Mouse (Mus musculus) myocyte (in vitro differentiated cells): ENCODE results near the gene Tuba8. TPM values are rescaled to one million over a fixed set of nuclear protein-coding genes. Genes with fewer than 3 reads are reported as not detected.

Experiments
- H3K27me3 ChIP-seq: one replicate; pipeline ENCODE4 v1.6.1; 2011; ENCODE audit not compliant: control insufficient read depth, insufficient read depth, insufficient read length
- H3K36me3 ChIP-seq: one replicate; pipeline ENCODE4 v1.6.1; 2011; ENCODE audit not compliant: control insufficient read depth, insufficient read depth
- H3K4me2 ChIP-seq: one replicate; pipeline ENCODE4 v1.6.1; 2011; ENCODE audit warnings: low read depth, control low read depth
- H3K4me3 ChIP-seq: one replicate; pipeline ENCODE4 v1.5.1; 2011; ENCODE audit warnings: mild to moderate bottlenecking, control low read depth, moderate library complexity
- H3K79me2 ChIP-seq: one replicate; pipeline ENCODE4 v1.6.1; 2011; ENCODE audit not compliant: control insufficient read depth, insufficient read depth
- H3ac ChIP-seq: one replicate; pipeline ENCODE4 v1.6.1; 2011; ENCODE audit not compliant: control insufficient read depth, insufficient read length
- CEBPB ChIP-seq: IDR thresholded peaks from 2 replicates; pipeline ENCODE4 v1.6.1; 2011; ENCODE audit warnings: mild to moderate bottlenecking, moderate library complexity; ENCODE audit not compliant: poor library complexity, insufficient read depth, severe bottlenecking
- E2F4 ChIP-seq: IDR thresholded peaks from one replicate; pipeline ENCODE4 v1.6.1; 2011; ENCODE audit warnings: mild to moderate bottlenecking, control low read depth, moderate library complexity; ENCODE audit not compliant: insufficient read depth
- MAX ChIP-seq: IDR thresholded peaks from one replicate; pipeline ENCODE4 v1.6.1; 2011; ENCODE audit warnings: low read depth, mild to moderate bottlenecking, control low read depth
- MYOD1 ChIP-seq, 3 experiments: IDR thresholded peaks; one replicate each; pipeline ENCODE4 v1.6.1; 2011; ENCODE audit warnings: control low read depth in 2 of 3, low read depth in 2 of 3, mild to moderate bottlenecking in 2 of 3, moderate library complexity in 1 of 3; ENCODE audit not compliant: insufficient read length in 2 of 3, control insufficient read depth in 1 of 3
- MYOG ChIP-seq, 3 experiments: IDR thresholded peaks; one replicate each; pipeline ENCODE4 v1.6.1; 2011; ENCODE audit warnings: control low read depth in 2 of 3, low read depth in 2 of 3, mild to moderate bottlenecking in 2 of 3; ENCODE audit not compliant: insufficient read length in 2 of 3, control insufficient read depth in 1 of 3, insufficient read depth in 1 of 3
- POLR2A ChIP-seq: IDR thresholded peaks from one replicate; pipeline ENCODE4 v1.6.1; 2011; ENCODE audit warnings: low read depth, mild to moderate bottlenecking, control low read depth, moderate library complexity; ENCODE audit not compliant: insufficient read length
- POLR2AphosphoS2 ChIP-seq: IDR thresholded peaks from one replicate; pipeline ENCODE4 v1.6.1; 2011; ENCODE audit warnings: low read depth, control low read depth; ENCODE audit not compliant: insufficient read length
- REST ChIP-seq: IDR thresholded peaks from one replicate; pipeline ENCODE4 v1.6.1; 2011; ENCODE audit warnings: mild to moderate bottlenecking, control low read depth, moderate library complexity; ENCODE audit not compliant: insufficient read depth, insufficient read length
- SRF ChIP-seq: IDR thresholded peaks from one replicate; pipeline ENCODE4 v1.6.1; 2011; ENCODE audit warnings: low read depth; ENCODE audit not compliant: control insufficient read depth, insufficient read length
- TCF12 ChIP-seq: IDR thresholded peaks from one replicate; pipeline ENCODE4 v1.6.1; 2011; ENCODE audit warnings: mild to moderate bottlenecking, control low read depth; ENCODE audit not compliant: poor library complexity, insufficient read depth, severe bottlenecking
- TCF3 ChIP-seq: IDR thresholded peaks from one replicate; pipeline ENCODE4 v1.6.1; 2011; ENCODE audit warnings: low read depth, control low read depth; ENCODE audit not compliant: insufficient read length
- USF1 ChIP-seq: IDR thresholded peaks from one replicate; pipeline ENCODE4 v1.6.1; 2011; ENCODE audit warnings: low read depth, mild to moderate bottlenecking, control low read depth, moderate library complexity
- polyA plus RNA-seq: library from polyadenylated mRNA; unstranded; fragments of >200 nt; fragmentation: generic; extraction: Trizol; gene quantifications from one replicate; pipeline ENCODE4 v1.2.1, GENCODE M21; 2012; ENCODE audit warnings: missing spikeins

Tuba8 gene
- not detected for polyA plus RNA-seq

- H3ac ChIP-seq: no peak within 1 kb of the TSS
- H3K79me2 ChIP-seq: no peaks in the 10 kb centered on the region
- TF ChIP-seq REST (no peak), MYOD1 (IDR thresholded peaks at IDR 0.05; ENCODE audit: control insufficient read depth in 1 of 3, insufficient read length in 2 of 3, low read depth in 2 of 3) (peak in 1 of 3 experiments; percentile 38), E2F4 (no peak), MAX (no peak)
- peaks cover 16% of the 10 kb centered on the region for H3K27me3 ChIP-seq
- H3K4me3 ChIP-seq: no peak within 1 kb of the TSS
- H3K36me3 ChIP-seq: no peaks in the 10 kb centered on the region
- peak within 1 kb of the TSS; percentile 56 for H3K4me2 ChIP-seq
Measured at GRCm38 (mm10) chr6:121210149-121210925, at the start of gene Tuba8. Gene Tuba8, plus strand, starts transcription at chr6:121210696.

- Histone ChIP-seq H3K79me2 (no peaks in the 10 kb centered on the region), H3K4me2 (no peak overlapping the region), H3K36me3 (no peaks in the 10 kb centered on the region), H3ac (no peak overlapping the region), H3K4me3 (no peak overlapping the region), H3K27me3 (no peaks in the 10 kb centered on the region)
- TF ChIP-seq SRF (no peak), MYOG (IDR thresholded peaks at IDR 0.05; ENCODE audit: control insufficient read depth in 1 of 3, insufficient read depth in 1 of 3, insufficient read length in 2 of 3, low read depth in 2 of 3) (no peak), MYOD1 (IDR thresholded peaks at IDR 0.05; ENCODE audit: control insufficient read depth in 1 of 3, insufficient read length in 2 of 3, low read depth in 2 of 3) (no peak), TCF3 (no peak), USF1 (no peak), REST (no peak), E2F4 (no peak), POLR2AphosphoS2 (no peak), MAX (no peak), TCF12 (no peak), CEBPB (no peak), POLR2A (no peak)
Measured at GRCm38 (mm10) chr6:121162616-121163015, 47.9 kb upstream of the Tuba8 start.

- Histone ChIP-seq H3K27me3 (no peaks in the 10 kb centered on the region), H3ac (no peak overlapping the region), H3K36me3 (no peaks in the 10 kb centered on the region), H3K4me2 (no peak overlapping the region), H3K4me3 (no peak overlapping the region), H3K79me2 (no peaks in the 10 kb centered on the region)
- TF ChIP-seq E2F4: no peak
- TF ChIP-seq MYOG (IDR thresholded peaks at IDR 0.05; ENCODE audit: control insufficient read depth in 1 of 3, insufficient read depth in 1 of 3, insufficient read length in 2 of 3, low read depth in 2 of 3): no peak
- TF ChIP-seq MYOD1 (IDR thresholded peaks at IDR 0.05; ENCODE audit: control insufficient read depth in 1 of 3, insufficient read length in 2 of 3, low read depth in 2 of 3): no peak
- TF ChIP-seq SRF: no peak
- no peak for TF ChIP-seq POLR2A
- no peak for TF ChIP-seq POLR2AphosphoS2
- no peak for TF ChIP-seq USF1
Measured at GRCm38 (mm10) chr6:121166098-121166552, 44.4 kb upstream of the Tuba8 start.

GRCm38 (mm10) chr6:121167381-121167975 is 43.0 kb upstream of the Tuba8 start:
- TF ChIP-seq USF1 (no peak), SRF (no peak), CEBPB (no peak), REST (no peak), MYOG (IDR thresholded peaks at IDR 0.05; ENCODE audit: control insufficient read depth in 1 of 3, insufficient read depth in 1 of 3, insufficient read length in 2 of 3, low read depth in 2 of 3) (no peak), MAX (no peak), POLR2AphosphoS2 (no peak), MYOD1 (IDR thresholded peaks at IDR 0.05; ENCODE audit: control insufficient read depth in 1 of 3, insufficient read length in 2 of 3, low read depth in 2 of 3) (no peak), TCF3 (no peak), TCF12 (no peak), POLR2A (no peak), E2F4 (no peak)
- Histone ChIP-seq H3K36me3 (no peaks in the 10 kb centered on the region), H3ac (no peak overlapping the region), H3K4me3 (no peak overlapping the region), H3K27me3 (no peaks in the 10 kb centered on the region), H3K79me2 (no peaks in the 10 kb centered on the region), H3K4me2 (no peak overlapping the region)

- no peak overlapping the region for H3ac ChIP-seq
- TF ChIP-seq POLR2A (no peak), USF1 (no peak), SRF (no peak), MYOD1 (IDR thresholded peaks at IDR 0.05; ENCODE audit: control insufficient read depth in 1 of 3, insufficient read length in 2 of 3, low read depth in 2 of 3) (no peak), MAX (no peak), TCF3 (no peak), REST (no peak), CEBPB (no peak), MYOG (IDR thresholded peaks at IDR 0.05; ENCODE audit: control insufficient read depth in 1 of 3, insufficient read depth in 1 of 3, insufficient read length in 2 of 3, low read depth in 2 of 3) (no peak), TCF12 (no peak), E2F4 (no peak), POLR2AphosphoS2 (no peak)
- no peak overlapping the region for H3K4me2 ChIP-seq
- H3K79me2 ChIP-seq: no peaks in the 10 kb centered on the region
- no peaks in the 10 kb centered on the region for H3K27me3 ChIP-seq
- H3K36me3 ChIP-seq: no peaks in the 10 kb centered on the region
- no peak overlapping the region for H3K4me3 ChIP-seq
Measured at GRCm38 (mm10) chr6:121171102-121171501, 39.4 kb upstream of the Tuba8 start.
